ENCODE assay signal across 9 mouse cellular contexts in genomic region chr15:79747998-79748397, GRCm38 (mm10). TPM values are rescaled to one million over a fixed set of nuclear protein-coding genes. Genes with fewer than 3 reads are reported as not detected.
DNase-seq lines count a peak whose midpoint lies in the region; ATAC-seq lines count a peak whose summit lies in the region.
"Had no signal": no experiment of that assay in that cellular context is flagged by ENCODE, and none has a peak within 500 bp of the region (broad histone marks: within the 10 kb centered on the region; RNA-seq: fewer than 3 reads in every experiment).

No protein-coding gene starts in this region.

- no peaks in the 10 kb centered on the region for H3K27me3 ChIP-seq in lung, embryonic 16.5 days (ENCODE audit: control insufficient read depth, insufficient read depth, low read depth, low read length)
- no peaks in the 10 kb centered on the region for H3K27me3 ChIP-seq in hindbrain, embryonic 15.5 days
- H3K27me3 ChIP-seq: neural tube, embryonic 13.5 days had no signal

- H3K9me3 ChIP-seq in lung, embryonic 16.5 days (ENCODE audit: control insufficient read depth, low read length) = no peaks in the 10 kb centered on the region
- H3K9me3 ChIP-seq in hindbrain, embryonic 15.5 days = no peaks in the 10 kb centered on the region
- H3K9me3 ChIP-seq: neural tube, embryonic 13.5 days had no signal

- DNase-seq in cerebellum, adult 9-11 months = peak; percentile 40
- no peak for DNase-seq in cerebellum, adult 11-12 months
- DNase-seq in lung, postnatal 36 days = no peak
- DNase-seq in retina, postnatal 1 day = peak; percentile 80
- DNase-seq in frontal cortex, postnatal 14 days (ENCODE audit: low spot score in 2 of 2) = no peak
- DNase-seq in urinary bladder, postnatal 10 days (ENCODE audit: low spot score) = no peak

- H3K9ac ChIP-seq in lung, embryonic 16.5 days (ENCODE audit: low read length) = no peak overlapping the region
- H3K9ac ChIP-seq in hindbrain, embryonic 15.5 days = no peak overlapping the region
- H3K9ac ChIP-seq: neural tube, embryonic 13.5 days had no signal

- H3K4me2 ChIP-seq in lung, embryonic 16.5 days (ENCODE audit: low read depth, low read length) = no peak overlapping the region
- no peak overlapping the region for H3K4me2 ChIP-seq in hindbrain, embryonic 15.5 days
- H3K4me2 ChIP-seq: neural tube, embryonic 13.5 days had no signal

- H3K27ac ChIP-seq in lung, embryonic 16.5 days (ENCODE audit: low read length) = no peak overlapping the region
- H3K27ac ChIP-seq in hindbrain, embryonic 15.5 days (replicated peaks) = no peak overlapping the region
- H3K27ac ChIP-seq: neural tube, embryonic 13.5 days had no signal

- H3K4me1 ChIP-seq in lung, embryonic 16.5 days (replicated peaks; ENCODE audit: control insufficient read depth, insufficient read depth, low read length) = peaks cover 2% of the 10 kb centered on the region
- peaks cover 3% of the 10 kb centered on the region for H3K4me1 ChIP-seq in hindbrain, embryonic 15.5 days (replicated peaks)

- 61% methylated on average over 11 of the region's 11 CpGs for WGBS in lung, embryonic 16.5 days
- WGBS in hindbrain, embryonic 15.5 days = 53% methylated on average over 11 of the region's 11 CpGs

- peak; percentile 4; the same call in 1 of the 2 replicates for ATAC-seq in lung, embryonic 16.5 days (ENCODE audit: low read depth)
- ATAC-seq in hindbrain, embryonic 15.5 days (ENCODE audit: low FRiP score, low read depth) = peak; percentile 57; the same call in 1 of the 2 replicates

- no peak overlapping the region for H3K4me3 ChIP-seq in lung, embryonic 16.5 days (ENCODE audit: low read length)
- H3K4me3 ChIP-seq in hindbrain, embryonic 15.5 days = no peak overlapping the region
- H3K4me3 ChIP-seq: neural tube, embryonic 13.5 days had no signal

- H3K36me3 ChIP-seq in lung, embryonic 16.5 days (ENCODE audit: control insufficient read depth, insufficient read depth, low read length) = no peaks in the 10 kb centered on the region
- no peaks in the 10 kb centered on the region for H3K36me3 ChIP-seq in hindbrain, embryonic 15.5 days
- H3K36me3 ChIP-seq: neural tube, embryonic 13.5 days had no signal

RNA-seq across cellular contexts. Expression of gene Sun2, which starts 5.7 kb away (rescaled TPM):
- 7.8 and 8.0 TPM in 2 replicates for polyA plus RNA-seq in lung, embryonic 16.5 days (2015; fragmentation: Nextera tagmentation; extraction: Ambion mirVana)
- 6.4 and 7.2 TPM in 2 replicates for polyA plus RNA-seq in hindbrain, embryonic 15.5 days (2015; fragmentation: Nextera tagmentation; extraction: Ambion mirVana)

RNA-seq across cellular contexts. Expression of gene Dnal4, which starts 29.7 kb away (rescaled TPM):
- 66.9 and 72.1 TPM in 2 replicates for polyA plus RNA-seq in lung, embryonic 16.5 days (2015; fragmentation: Nextera tagmentation; extraction: Ambion mirVana)
- polyA plus RNA-seq in hindbrain, embryonic 15.5 days (2015; fragmentation: Nextera tagmentation; extraction: Ambion mirVana) = 68.7 and 69.6 TPM in 2 replicates

RNA-seq across cellular contexts. Expression of gene Nptxr, which starts 56.6 kb away (rescaled TPM):
- 2.2 and 2.4 TPM in 2 replicates for polyA plus RNA-seq in lung, embryonic 16.5 days (2015; fragmentation: Nextera tagmentation; extraction: Ambion mirVana)
- 49.9 and 61.3 TPM in 2 replicates for polyA plus RNA-seq in hindbrain, embryonic 15.5 days (2015; fragmentation: Nextera tagmentation; extraction: Ambion mirVana)

RNA-seq across cellular contexts. Expression of gene Gtpbp1, which starts 57.4 kb away (rescaled TPM):
- polyA plus RNA-seq in lung, embryonic 16.5 days (2015; fragmentation: Nextera tagmentation; extraction: Ambion mirVana) = 30.1 and 30.4 TPM in 2 replicates
- polyA plus RNA-seq in hindbrain, embryonic 15.5 days (2015; fragmentation: Nextera tagmentation; extraction: Ambion mirVana) = 49.4 and 50.1 TPM in 2 replicates

Comparison
In these comparisons a context has a peak if more than half of its experiments do, and no peak if none do; other contexts are left out.
1. DNase-seq: peak in cerebellum, adult 9-11 months (single experiment) and retina, postnatal 1 day (single experiment); none in cerebellum, adult 11-12 months (single experiment), lung, postnatal 36 days (single experiment), frontal cortex, postnatal 14 days (0 of 2) and urinary bladder, postnatal 10 days (single experiment).
2. RNA of gene Nptxr, which starts 56.6 kb away (polyA plus RNA-seq): 49.9 to 61.3 TPM in hindbrain, embryonic 15.5 days; 2.2 to 2.4 TPM in lung, embryonic 16.5 days; every median in the first group is over 10 times any median in the second.